Mouse (Mus musculus) neural tube, embryonic 10.5 days (tissue): ENCODE results near the gene Ppp2r1b.

Source experiments
- DNase-seq: peaks from one replicate; pipeline ENCODE4 v3.0.0-alpha.2; 2017; ENCODE audit warnings: low spot score; ENCODE audit errors: extremely low spot score

Ppp2r1b gene

DNA sequence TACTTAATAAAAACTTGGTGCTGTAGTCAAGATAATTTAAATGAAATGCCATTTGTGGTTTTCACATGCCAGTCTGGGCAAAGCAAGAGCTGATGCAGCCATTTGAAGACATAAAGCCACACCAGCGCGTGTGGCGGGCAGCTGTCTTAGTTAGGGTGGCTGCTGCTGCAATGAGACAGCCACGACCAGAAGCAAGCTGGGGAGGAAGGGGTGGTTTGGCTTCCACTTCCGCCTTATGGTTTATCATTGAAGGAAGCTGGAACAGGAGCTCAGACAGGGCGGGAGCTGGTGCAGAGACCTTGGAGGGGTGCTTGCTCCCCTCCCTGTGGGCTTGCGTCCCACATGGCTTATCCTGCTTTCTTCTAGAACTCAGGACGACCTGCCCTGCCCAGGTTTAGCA, 20.7 kb downstream of the Ppp2r1b start:
- no peak for DNase-seq

DNA sequence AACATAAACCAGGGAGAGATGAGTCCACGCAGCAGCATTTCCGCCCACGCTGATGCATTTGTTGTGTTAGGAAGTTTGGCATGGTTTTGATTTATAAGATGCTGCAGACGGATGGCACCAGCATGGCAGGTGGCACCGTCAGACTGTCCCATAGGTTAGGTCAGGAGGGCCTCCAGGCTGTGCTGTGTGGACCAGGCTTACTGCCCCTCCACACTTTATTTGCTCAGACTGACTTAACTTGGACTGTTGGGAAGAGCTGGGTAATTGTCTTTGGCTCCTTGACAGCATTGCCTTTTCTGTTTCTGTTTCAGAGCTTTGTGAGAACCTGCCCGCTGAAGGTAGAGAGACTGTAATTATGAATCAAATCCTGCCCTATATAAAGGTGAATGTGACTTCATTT, 21.9 kb downstream of the Ppp2r1b start:
- no peak for DNase-seq

DNA sequence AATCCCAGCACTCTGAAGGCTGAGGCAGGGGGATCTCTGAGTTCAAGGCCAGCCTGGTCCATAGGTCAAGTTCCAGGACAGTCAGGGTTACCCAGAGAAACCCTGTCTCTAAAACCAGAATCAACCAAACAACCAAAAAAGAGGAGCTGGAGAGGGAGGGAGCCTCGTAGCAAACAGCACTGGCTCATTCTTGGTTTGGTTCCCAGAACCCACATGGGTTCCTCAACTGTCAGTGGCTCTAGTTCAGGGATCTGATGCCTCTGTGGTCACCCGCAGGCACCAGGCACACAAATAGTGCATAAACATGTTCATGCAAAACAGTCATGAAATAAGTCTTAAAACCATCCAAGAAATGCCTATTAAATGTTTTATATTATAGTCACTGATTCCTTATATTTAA, 23.1 kb downstream of the Ppp2r1b start:
- no peak for DNase-seq

DNA sequence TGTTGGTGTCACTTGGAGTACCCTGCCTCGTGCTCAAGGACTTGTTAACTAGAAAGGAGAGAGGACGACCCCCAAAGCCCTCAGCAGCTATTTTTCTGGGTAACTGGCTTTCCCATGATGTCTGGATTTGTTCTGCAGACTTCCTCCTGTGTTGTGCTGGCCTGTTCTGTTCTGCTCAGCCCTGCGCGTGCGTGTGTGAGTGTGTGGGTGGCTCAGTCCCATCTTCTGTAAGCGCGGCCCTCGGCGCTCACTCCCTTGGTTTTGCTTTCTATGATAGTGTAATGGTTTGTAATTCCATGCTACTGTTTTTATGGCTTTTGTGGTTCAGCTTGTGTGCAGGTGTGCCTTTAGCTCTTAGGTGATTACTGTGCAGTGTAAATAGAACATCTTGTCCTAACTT, 28.1 kb downstream of the Ppp2r1b start:
- no peak for DNase-seq

DNA sequence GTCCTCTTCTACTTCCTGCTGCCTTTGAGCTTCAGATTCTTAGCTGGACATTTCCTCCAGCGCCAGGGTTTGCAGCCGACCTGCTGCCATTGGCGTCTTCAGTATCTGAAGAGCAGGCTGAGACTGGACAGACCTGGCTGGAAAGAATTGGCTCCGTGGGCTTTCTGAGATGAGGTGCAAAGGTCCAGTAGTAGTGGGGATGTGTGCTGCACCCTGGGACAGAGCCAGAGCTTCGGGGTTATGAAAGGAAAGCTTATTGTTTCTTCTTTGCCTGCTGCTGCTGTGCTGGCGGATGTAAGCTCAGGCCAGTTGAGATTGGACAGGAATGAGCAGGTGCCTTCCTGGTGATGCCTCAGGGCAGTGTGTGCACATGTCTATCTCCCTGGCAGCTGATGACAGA, 28.9 kb downstream of the Ppp2r1b start:
- no peak for DNase-seq

DNA sequence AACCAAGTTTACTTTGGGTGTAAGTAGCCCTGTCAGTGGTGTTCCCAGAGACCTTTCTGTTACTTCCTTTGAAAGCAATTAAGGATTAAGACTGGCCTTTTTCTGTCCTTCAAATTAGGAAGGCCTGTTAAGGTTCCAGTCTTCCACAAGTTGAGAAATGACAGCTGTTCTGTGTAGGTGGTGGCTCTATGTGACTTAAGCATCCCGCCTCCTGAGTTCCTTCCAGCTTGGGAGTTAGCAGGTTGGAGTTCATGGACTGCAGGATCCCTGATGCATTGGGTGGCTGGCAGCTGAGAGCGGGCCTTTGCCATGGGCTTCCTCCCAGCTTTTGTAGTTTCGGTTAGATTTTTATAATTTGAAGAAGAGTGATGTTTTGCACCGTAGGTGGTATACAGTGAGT, 30.4 kb downstream of the Ppp2r1b start:
- no peak for DNase-seq

DNA sequence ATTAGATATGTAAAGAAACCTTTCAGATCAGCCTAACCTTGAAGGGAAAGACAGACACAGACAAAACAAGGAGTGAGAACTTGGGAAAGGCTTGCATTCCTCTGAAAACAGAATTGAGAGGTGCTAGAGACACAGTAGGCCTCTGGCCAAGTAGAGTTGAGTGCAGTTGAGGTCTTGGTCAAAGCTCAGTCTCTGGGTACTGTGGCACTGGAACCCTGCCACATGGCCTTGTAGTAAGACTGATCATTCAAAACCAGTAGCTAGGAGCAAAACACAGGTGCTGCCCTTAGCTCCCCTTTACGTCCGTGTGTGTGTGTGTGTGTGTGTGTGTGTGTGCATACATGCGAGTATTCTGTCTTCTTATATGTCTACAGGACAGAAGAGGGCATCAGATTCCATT, 31.2 kb downstream of the Ppp2r1b start:
- no peak for DNase-seq

DNA sequence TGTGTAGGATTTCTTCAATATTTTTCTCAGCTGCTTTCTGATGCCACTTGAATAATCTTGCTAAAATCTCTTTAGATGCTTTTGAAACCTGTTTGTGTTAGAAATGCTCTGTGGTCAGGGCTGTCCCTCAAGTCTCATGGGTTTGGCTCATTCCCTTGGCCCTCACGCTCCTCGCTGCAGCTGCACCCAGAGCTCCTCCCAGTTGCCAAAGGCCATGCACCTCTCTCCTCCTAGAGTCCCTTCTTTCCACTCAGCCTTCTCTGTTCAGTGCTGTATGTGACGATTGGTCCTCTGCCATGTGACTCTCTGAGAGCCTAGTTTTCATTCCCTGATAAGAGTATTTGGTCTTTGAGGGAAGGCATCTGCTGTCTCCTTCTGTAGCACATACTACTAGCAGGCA, 32.3 kb downstream of the Ppp2r1b start:
- no peak for DNase-seq

DNA sequence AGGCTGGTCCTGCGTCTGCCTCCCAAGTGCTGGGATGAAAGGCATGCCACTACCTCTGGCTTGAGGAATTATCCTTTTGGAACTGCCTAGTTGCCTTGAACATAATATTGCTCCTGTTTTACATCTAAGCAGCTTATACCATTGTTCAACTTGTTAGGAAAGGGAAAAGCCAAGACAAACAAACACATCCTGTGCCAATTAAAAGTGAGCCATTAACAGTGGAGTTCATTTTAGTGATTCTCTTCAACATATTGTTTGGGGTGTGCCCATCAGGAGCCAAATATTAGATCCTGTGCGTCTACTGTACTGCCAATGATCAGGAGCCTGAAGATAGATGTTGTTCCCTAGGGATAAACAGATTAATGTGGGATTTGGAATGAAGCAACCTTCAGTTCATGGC, 37.1 kb downstream of the Ppp2r1b start:
- no peak for DNase-seq

DNA sequence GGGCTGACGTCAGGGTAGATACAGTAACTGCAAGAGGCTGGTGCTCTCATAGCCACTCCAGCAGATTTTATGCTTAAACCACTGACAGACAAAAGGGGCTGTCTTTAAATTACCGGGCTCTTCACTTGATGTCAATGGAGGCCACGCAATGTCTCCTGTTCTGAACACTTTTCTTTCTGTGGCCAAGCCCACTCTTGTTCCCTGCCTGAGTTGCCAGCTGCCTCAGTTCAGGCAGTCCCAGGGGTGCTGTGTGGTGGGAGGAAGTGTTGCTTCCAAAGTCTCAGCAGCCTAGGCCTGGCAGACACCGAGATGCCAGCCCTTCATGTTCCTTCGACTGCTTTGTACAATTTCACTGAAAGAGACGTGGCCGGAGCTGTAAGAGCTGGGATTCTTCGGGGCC, 39.0 kb downstream of the Ppp2r1b start:
- no peak for DNase-seq

DNA sequence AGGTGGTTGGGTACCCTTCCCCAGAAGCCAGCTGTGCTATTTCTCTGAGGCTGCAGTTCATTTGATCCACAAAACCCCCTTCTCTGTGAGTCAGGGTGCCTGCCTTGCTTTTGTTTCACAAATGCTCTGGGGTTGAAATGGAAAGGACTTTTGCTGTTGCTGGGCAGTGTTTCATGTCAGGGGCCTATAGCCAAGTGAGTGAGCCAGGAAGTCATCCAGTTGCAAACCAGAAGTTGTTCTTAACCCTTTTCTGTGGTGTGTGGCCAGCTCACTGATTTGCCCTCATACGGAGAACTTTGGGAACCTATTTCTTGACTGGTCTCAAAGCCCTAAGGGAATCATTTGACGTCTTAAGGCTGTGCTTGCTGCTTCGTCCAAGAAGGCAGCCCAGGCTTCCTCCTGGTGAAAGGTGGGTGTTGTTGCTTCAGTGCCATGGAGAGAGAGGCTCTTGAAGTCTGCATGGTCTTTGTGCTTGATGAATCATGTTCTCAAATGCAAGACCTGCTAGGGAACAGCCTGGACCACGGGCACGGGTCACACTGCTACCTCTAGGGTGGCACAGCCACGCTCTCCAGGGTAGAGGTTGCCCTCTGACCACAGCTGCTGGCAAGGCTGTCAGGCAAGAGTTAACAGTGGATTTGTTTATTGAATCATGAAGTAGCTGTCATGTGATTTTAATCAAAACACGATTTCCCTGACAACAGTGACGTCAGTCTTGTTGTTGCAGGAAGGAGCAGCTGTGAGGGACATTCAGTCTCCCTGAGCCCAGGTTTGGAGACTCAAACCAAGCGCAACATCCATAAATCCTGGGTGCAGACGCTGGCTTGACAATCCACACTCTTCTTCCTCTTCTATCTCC, 39.9 kb downstream of the Ppp2r1b start:
- no peak for DNase-seq

DNA sequence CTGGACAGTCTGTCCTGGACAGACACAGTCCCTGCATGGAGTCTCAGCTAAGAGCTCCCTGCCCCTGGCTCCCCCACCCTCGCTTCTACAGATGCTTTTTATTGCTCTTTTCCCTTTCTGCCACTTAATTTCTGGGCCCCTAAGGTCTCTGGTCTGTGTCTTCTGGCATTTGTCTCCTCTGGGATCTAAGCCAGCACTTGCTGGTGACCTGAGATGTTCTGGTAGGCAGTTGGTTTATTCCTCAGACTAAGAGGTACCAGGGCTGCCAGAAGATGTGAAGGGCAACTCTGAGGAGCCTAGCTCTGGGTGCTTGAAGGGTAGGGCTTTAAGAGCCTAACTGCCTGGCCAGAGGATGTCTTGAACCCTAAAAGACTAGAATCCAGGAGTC, 40.5 kb downstream of the Ppp2r1b start:
- no peak for DNase-seq

DNA sequence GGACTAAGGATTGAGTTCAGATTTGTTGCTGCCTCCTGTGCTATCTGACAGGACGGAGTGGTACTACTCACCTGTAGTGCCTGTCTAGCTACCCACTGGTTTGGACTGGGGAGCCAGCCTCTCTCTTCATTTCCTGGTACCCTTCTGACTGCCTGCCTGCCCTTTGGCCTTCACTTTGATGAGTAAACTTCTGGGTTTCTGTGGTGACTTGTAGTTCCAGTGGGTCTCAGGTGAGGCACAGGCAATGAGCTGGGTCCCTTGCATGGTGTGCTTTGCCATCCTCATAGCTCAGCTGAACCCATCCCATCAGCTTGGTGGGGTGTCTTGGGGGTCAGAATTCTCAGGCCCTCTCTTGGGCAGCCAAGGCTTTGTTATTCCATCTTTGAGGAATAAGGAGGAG, 41.8 kb downstream of the Ppp2r1b start:
- DNase-seq: no peak

DNA sequence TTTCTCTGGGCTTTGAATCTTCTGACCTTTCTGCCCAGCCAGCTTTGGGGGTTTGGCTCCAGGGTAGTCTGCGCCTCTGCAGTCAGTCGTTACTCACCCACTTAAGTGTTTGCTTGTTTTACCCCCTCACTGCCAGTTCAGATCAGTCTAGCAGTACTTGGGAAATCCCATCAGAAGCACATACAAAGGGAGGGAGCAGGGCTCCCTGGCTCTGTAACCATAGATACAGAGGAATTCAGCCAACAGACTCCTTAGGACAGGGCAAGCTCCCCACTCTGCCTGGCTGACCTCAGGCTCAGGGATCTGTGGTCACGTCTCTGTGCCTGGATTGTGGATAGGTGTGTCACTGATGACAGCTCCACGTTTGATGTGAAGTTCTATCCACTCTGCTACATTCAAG, 42.2 kb downstream of the Ppp2r1b start:
- DNase-seq: no peak

DNA sequence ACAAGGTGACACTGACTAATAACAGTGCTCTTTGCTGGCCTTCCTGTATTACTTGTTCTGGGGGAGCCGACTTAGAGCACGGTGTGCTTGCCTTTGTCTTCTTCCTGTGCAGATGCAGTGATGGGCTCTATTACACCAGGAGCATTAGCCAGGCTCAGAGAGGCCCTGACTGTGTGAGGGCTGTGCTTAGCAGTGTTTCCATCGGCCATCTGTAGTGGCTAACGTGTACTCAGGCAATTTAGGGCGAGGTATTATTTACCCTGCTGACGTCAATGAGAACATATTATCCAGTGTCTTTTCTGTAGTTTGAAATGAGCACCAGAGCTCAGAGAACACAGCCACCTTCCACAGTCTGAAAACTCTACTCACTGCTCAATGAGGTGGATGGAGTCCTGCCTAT, 44.1 kb downstream of the Ppp2r1b start:
- no peak for DNase-seq

DNA sequence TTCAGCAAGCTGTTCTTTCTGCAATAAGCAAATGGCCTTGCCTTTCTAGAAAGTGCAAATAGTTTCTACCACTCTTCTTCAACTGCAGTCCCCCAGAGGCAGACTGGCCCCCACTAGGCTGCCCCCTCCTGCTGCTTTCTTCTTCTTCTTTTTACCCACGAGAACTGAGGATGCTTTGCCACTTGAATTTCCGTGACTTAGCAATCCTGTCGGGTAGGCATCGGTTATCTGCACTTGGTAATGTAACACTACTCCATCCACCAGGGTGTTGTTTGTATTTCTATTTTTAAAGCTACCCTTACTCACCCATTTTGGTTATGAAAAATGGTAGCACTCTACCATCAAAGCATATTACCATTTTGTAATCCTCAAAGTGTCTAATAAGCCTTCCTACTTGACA, 44.9 kb downstream of the Ppp2r1b start:
- DNase-seq: no peak

DNA sequence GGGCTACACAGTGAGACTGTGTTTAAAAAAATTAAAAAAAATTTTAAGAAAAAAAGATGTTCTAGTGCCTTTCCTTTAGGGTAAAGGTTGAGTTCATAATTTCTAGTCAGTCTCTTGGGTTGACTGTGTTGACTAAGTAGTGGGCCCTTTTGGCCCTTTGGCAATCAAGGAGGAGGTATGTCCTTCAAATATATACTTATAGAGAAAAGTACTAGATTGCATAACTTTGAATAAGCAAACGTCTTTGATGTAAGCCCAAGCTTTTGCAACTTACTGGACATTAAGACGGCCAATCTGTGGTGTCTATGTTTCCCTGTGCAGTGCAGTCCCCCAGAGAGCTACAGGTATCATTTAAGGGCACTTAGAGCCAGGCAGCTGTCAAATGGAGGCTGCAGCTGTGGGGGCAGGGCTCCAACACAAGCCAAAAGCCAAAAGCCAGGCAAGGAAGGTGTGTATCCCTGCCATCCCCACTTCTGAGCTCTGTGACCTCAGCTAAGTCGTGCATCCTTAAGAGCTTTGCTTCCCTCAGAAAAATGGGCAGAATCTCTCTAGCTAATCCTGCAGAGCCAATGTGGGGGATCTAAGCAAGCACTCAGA, 45.5 kb downstream of the Ppp2r1b start:
- no peak for DNase-seq

DNA sequence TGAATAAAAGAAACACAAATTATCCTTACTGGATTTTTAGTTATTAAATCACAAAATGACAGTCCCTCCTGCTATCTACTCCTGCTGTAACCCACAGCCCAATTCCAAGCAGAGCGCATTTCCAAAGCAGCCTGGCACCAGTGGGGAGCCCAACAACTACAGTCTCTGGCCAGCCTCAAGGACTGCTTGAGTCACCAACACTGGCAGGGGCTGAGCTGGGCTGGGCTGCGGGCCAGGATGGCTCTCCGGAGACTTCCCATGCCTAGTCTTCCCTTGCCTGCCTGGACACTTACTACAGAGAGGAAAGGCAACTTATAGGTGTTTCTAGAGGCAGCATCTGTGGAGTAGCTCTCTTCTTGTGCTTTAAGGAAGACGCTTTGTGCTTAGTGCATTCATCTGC, 48.6 kb downstream of the Ppp2r1b start:
- DNase-seq: no peak

DNA sequence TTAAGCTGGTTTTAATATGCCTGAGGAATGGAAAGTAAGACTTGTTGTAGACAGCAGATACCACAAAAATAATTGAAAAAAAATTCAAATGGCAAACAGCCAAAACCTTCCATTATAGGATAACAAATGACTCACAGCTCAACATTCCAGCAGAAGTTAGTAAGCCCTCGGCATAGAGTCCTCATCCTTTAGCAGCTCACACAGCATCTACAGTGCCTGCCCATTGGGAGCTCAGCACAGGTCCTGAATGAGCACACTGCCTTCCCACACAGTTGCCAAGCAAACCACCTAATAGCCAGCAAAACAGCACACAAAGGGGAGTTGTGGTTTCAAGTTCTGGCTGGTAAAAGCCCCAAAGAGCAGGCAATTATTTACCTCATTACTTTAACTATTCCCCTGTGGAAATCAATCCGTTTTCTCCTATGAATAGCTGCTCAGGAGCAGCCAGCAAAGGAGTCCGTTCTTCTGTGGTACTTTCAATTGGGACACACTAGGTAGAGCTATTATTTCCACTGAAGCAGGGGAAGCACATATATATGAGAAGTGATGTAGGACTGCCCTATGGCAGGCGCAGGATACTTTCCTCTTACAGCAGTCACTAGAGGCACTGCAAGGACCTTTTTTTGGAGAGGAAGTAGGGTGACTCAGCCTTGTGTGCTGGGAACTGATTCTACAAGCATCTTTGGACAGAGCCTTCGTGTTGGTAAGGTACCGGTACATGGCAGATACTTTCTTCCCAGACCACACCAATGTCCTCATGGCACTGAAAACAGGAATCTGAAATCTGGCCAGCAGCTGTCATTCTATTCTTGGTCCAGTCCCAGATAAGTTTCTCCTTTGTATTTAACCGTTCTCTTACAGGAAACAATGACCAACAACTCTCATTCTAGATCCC, 55.2 kb downstream of the Ppp2r1b start:
- no peak for DNase-seq

DNA sequence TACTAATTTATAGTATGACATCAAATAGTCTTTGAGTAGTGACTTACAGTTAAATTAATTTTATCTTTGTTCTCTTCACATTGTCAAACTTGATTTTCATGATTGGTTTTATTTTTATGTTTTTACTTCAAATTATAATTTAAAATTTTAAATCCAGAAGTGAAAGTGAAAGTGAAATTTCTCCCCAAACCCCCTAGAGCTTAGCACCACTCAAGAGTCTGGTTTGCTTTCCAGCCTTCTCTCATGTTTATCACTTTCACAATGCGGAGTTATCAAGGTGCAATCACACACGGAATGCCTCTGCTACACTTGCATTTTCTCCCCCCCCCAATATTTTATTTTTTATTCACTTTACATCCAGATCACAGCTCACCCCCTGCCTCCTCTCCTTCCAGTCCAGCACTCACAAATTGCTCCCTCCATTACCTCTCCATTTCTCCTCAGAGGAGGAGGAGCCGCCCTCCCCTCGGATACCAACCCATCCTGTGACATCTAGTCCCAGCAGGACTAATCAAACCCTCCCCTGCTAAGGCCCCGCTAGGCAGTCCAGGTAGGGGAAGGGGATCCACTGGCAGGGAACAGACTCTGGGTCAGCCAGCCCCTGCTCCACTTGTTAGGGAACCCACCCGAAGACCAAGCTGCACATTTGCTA, 59.2 kb downstream of the Ppp2r1b start:
- DNase-seq: no peak

DNA sequence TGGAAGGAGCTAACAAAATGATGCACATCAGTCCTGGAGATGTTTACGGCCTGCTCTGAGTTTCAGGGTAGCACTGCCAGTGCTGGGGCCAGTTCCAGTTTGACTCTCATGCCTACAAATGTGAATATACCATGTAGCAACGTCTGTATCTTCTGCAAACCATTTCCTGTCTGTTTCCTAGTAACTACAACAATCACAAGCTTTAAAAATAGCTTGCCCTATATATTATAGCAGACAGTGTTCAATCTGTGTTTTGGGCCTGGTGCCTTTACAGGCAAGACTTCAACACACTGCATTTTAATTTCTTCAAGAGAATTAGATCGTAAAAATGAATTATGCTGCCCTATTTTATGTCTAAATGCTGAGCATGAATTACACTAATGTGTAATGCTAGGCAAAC, 60.2 kb downstream of the Ppp2r1b start:
- DNase-seq: no peak
